Mouse (Mus musculus): ENCODE results near the gene Rpp30. TPM values are rescaled to one million over a fixed set of nuclear protein-coding genes. Genes with fewer than 3 reads are reported as not detected.

Gene Rpp30
- 61.1 and 72.2 TPM in 2 replicates for polyA plus RNA-seq (2016; fragmentation: Nextera tagmentation; extraction: Ambion mirVana)

GRCm38 (mm10) chr19:36083262-36084225 is at the start of gene Rpp30:
Rpp30 (plus strand) TSS chr19:36083716.
- H3K4me3 ChIP-seq, result peak within 1 kb of the TSS; percentile 94
- H3K4me1 ChIP-seq, result peaks cover 8% of the 10 kb centered on the region
- 2% methylated on average over 34 of the region's 34 CpGs for WGBS
- H3K27me3 ChIP-seq (ENCODE audit: insufficient read depth, poor library complexity, severe bottlenecking), result no peaks in the 10 kb centered on the region
- peak; percentile 96 for DNase-seq (ENCODE audit: low spot score)
- no peaks in the 10 kb centered on the region for H3K9me3 ChIP-seq
- H3K27ac ChIP-seq, result peak within 1 kb of the TSS; percentile 88
- H3K36me3 ChIP-seq, result peaks cover 7% of the 10 kb centered on the region; the same call in 1 of the 2 replicates

- Histone ChIP-seq H3K36me3 (no peaks in the 10 kb centered on the region), H3K27me3 (ENCODE audit: insufficient read depth, poor library complexity, severe bottlenecking) (no peaks in the 10 kb centered on the region), H3K9me3 (no peaks in the 10 kb centered on the region), H3K4me1 (no peaks in the 10 kb centered on the region), H3K27ac (no peak overlapping the region), H3K4me3 (no peak overlapping the region)
- WGBS, result 80% methylated on average over 7 of the region's 7 CpGs
- no peak for DNase-seq (ENCODE audit: low spot score)
Measured at GRCm38 (mm10) chr19:36046046-36046445, 37.5 kb upstream of the Rpp30 start.

- peak overlapping the region; percentile 75; the same call in 1 of the 2 replicates for H3K27ac ChIP-seq
- no peaks in the 10 kb centered on the region for H3K36me3 ChIP-seq
- WGBS, result 8% methylated on average over 49 of the region's 49 CpGs
- peaks cover 45% of the 10 kb centered on the region for H3K27me3 ChIP-seq (ENCODE audit: insufficient read depth, poor library complexity, severe bottlenecking)
- DNase-seq (ENCODE audit: low spot score), result peak; percentile 74
- H3K9me3 ChIP-seq, result no peaks in the 10 kb centered on the region
- peaks cover 7% of the 10 kb centered on the region; the same call in 1 of the 2 replicates for H3K4me1 ChIP-seq
- H3K4me3 ChIP-seq, result peak overlapping the region; percentile 74
Measured at GRCm38 (mm10) chr19:36056502-36057221, 26.9 kb upstream of the Rpp30 start.

GRCm38 (mm10) chr19:36057231-36057811 is 26.2 kb upstream of the Rpp30 start, which contains the start of gene Htr7:
Htr7 (minus strand) TSS chr19:36057507.
- no peak for DNase-seq (ENCODE audit: low spot score)

GRCm38 (mm10) chr19:36062801-36063529 is 20.6 kb upstream of the Rpp30 start:
- Histone ChIP-seq H3K27me3 (ENCODE audit: insufficient read depth, poor library complexity, severe bottlenecking) (peaks cover 11% of the 10 kb centered on the region), H3K4me1 (no peaks in the 10 kb centered on the region), H3K4me3 (no peak overlapping the region), H3K27ac (no peak overlapping the region), H3K36me3 (no peaks in the 10 kb centered on the region), H3K9me3 (no peaks in the 10 kb centered on the region)
- DNase-seq (ENCODE audit: low spot score), result no peak
- 75% methylated on average over 2 of the region's 2 CpGs for WGBS

More at GRCm38 (mm10) chr19:36057231-36057811, 26.2 kb upstream of the Rpp30 start, which contains the start of gene Htr7:
- H3K27ac ChIP-seq, result peak within 1 kb of the TSS; percentile 75
- no peaks in the 10 kb centered on the region for H3K9me3 ChIP-seq
- peaks cover 45% of the 10 kb centered on the region for H3K27me3 ChIP-seq (ENCODE audit: insufficient read depth, poor library complexity, severe bottlenecking)
- WGBS, result 9% methylated on average over 80 of the region's 86 CpGs
- H3K4me3 ChIP-seq, result peak within 1 kb of the TSS; percentile 74
- H3K4me1 ChIP-seq, result peaks cover 7% of the 10 kb centered on the region; the same call in 1 of the 2 replicates
- H3K36me3 ChIP-seq, result no peaks in the 10 kb centered on the region

GRCm38 (mm10) chr19:36082606-36083261 is 782 bp upstream of the Rpp30 start:
- WGBS, result 46% methylated on average over 7 of the region's 7 CpGs
- peak overlapping the region; percentile 88 for H3K27ac ChIP-seq
- H3K4me1 ChIP-seq, result peaks cover 8% of the 10 kb centered on the region
- peak overlapping the region; percentile 94 for H3K4me3 ChIP-seq
- no peaks in the 10 kb centered on the region for H3K9me3 ChIP-seq
- DNase-seq (ENCODE audit: low spot score), result no peak
- no peaks in the 10 kb centered on the region for H3K27me3 ChIP-seq (ENCODE audit: insufficient read depth, poor library complexity, severe bottlenecking)
- H3K36me3 ChIP-seq, result no peaks in the 10 kb centered on the region; the same call in 1 of the 2 replicates

GRCm38 (mm10) chr19:36090781-36091180 is 7.3 kb downstream of the Rpp30 start:
- Histone ChIP-seq H3K27ac (no peak overlapping the region), H3K27me3 (ENCODE audit: insufficient read depth, poor library complexity, severe bottlenecking) (no peaks in the 10 kb centered on the region), H3K4me3 (no peak overlapping the region), H3K36me3 (peaks cover 58% of the 10 kb centered on the region), H3K9me3 (no peaks in the 10 kb centered on the region), H3K4me1 (no peaks in the 10 kb centered on the region)
- DNase-seq (ENCODE audit: low spot score), result no peak
- 44% methylated on average over 5 of the region's 5 CpGs for WGBS

GRCm38 (mm10) chr19:36097194-36097593 is 13.7 kb downstream of the Rpp30 start:
- H3K4me3 ChIP-seq, result no peak overlapping the region
- no peaks in the 10 kb centered on the region for H3K27me3 ChIP-seq (ENCODE audit: insufficient read depth, poor library complexity, severe bottlenecking)
- H3K27ac ChIP-seq, result no peak overlapping the region
- 79% methylated on average over 3 of the region's 3 CpGs for WGBS
- H3K9me3 ChIP-seq, result no peaks in the 10 kb centered on the region
- H3K4me1 ChIP-seq, result no peaks in the 10 kb centered on the region
- no peak for DNase-seq (ENCODE audit: low spot score)
- H3K36me3 ChIP-seq, result peaks cover 77% of the 10 kb centered on the region

- H3K9me3 ChIP-seq, result no peaks in the 10 kb centered on the region
- no peak overlapping the region for H3K27ac ChIP-seq
- WGBS, result 90% methylated on average over 1 of the region's 1 CpGs
- DNase-seq (ENCODE audit: low spot score), result no peak
- H3K36me3 ChIP-seq, result peaks cover 77% of the 10 kb centered on the region
- H3K4me1 ChIP-seq, result no peaks in the 10 kb centered on the region
- no peak overlapping the region for H3K4me3 ChIP-seq
- H3K27me3 ChIP-seq (ENCODE audit: insufficient read depth, poor library complexity, severe bottlenecking), result no peaks in the 10 kb centered on the region
Measured at GRCm38 (mm10) chr19:36098265-36098664, 14.7 kb downstream of the Rpp30 start.

GRCm38 (mm10) chr19:36098916-36099315 is 15.4 kb downstream of the Rpp30 start:
- Histone ChIP-seq H3K36me3 (peaks cover 77% of the 10 kb centered on the region), H3K27me3 (ENCODE audit: insufficient read depth, poor library complexity, severe bottlenecking) (no peaks in the 10 kb centered on the region), H3K4me3 (no peak overlapping the region), H3K9me3 (no peaks in the 10 kb centered on the region), H3K4me1 (no peaks in the 10 kb centered on the region), H3K27ac (no peak overlapping the region)
- WGBS, result 90% methylated on average over 7 of the region's 7 CpGs
- no peak for DNase-seq (ENCODE audit: low spot score)

GRCm38 (mm10) chr19:36103909-36104308 is 20.4 kb downstream of the Rpp30 start:
- peaks cover 45% of the 10 kb centered on the region for H3K36me3 ChIP-seq

More at GRCm38 (mm10) chr19:36103909-36104308, 20.4 kb downstream of the Rpp30 start:
- H3K27ac ChIP-seq, result no peak overlapping the region
- H3K4me1 ChIP-seq, result no peaks in the 10 kb centered on the region
- no peak for DNase-seq (ENCODE audit: low spot score)
- H3K4me3 ChIP-seq, result no peak overlapping the region
- no peaks in the 10 kb centered on the region for H3K27me3 ChIP-seq (ENCODE audit: insufficient read depth, poor library complexity, severe bottlenecking)
- H3K9me3 ChIP-seq, result no peaks in the 10 kb centered on the region
- 83% methylated on average over 5 of the region's 5 CpGs for WGBS

Data from heart, embryonic 10.5 days (tissue).